Mouse (Mus musculus) stomach, embryonic 15.5 days (tissue): ENCODE measurements around the gene Aifm2. TPM values are rescaled to one million over a fixed set of nuclear protein-coding genes. Genes with fewer than 3 reads are reported as not detected.
A peak's percentile ranks its signal among the peaks of the same experiment; 100 is the strongest.

ENCODE experiments used
- ATAC-seq: fragments of 200-750 bp; cut with Nextera tagmentation; 2 replicates; pipeline ENCODE4 v1.8.0; 2017; ENCODE audit warnings: low read depth, moderate number of reproducible peaks, moderate TSS enrichment; ENCODE audit not compliant: insufficient read depth, low FRiP score
- H3K27ac ChIP-seq: fragments of 300-500 bp; sonication (generic); 2 replicates; pipeline ENCODE4 v1.5.1; 2015; ENCODE audit warnings: mild to moderate bottlenecking, inconsistent platforms
- H3K27me3 ChIP-seq: fragments of 300-500 bp; sonication (generic); replicated peaks from 2 replicates; pipeline ENCODE4 v1.6.1; 2015; ENCODE audit warnings: inconsistent platforms
- H3K36me3 ChIP-seq: fragments of 300-500 bp; sonication (generic); 2 replicates; pipeline ENCODE4 v1.6.1; 2015; ENCODE audit warnings: inconsistent platforms
- H3K4me1 ChIP-seq: fragments of 300-500 bp; sonication (generic); 2 replicates; pipeline ENCODE4 v1.6.1; 2015; ENCODE audit warnings: inconsistent platforms
- H3K4me2 ChIP-seq: fragments of 300-500 bp; sonication (generic); 2 replicates; pipeline ENCODE4 v1.6.1; 2015; ENCODE audit warnings: mild to moderate bottlenecking, inconsistent platforms
- H3K4me3 ChIP-seq: fragments of 300-500 bp; sonication (generic); replicated peaks from 2 replicates; pipeline ENCODE4 v1.5.1; 2015; ENCODE audit warnings: inconsistent platforms
- H3K9ac ChIP-seq: fragments of 300-500 bp; sonication (generic); 2 replicates; pipeline ENCODE4 v1.6.1; 2015; ENCODE audit warnings: inconsistent platforms
- H3K9me3 ChIP-seq: fragments of 300-500 bp; sonication (generic); 2 replicates; pipeline ENCODE4 v1.6.1; 2016; ENCODE audit warnings: inconsistent platforms
- WGBS: fragments of 180-500 bp; shearing (Covaris S2); methylation state at CpG from one replicate; pipeline ENCODE4 v1.1.7; 2015; 5-methylcytosine and 5-hydroxymethylcytosine counted together
- polyA plus RNA-seq: library from polyadenylated mRNA; unstranded; fragments of >200 nt; fragmentation: Nextera tagmentation; extraction: Ambion mirVana; gene quantifications from 2 replicates; pipeline ENCODE4 v1.2.1, GENCODE M21; 2015

Aifm2 gene
- polyA plus RNA-seq, 1 experiment from 2014 or later: 14.8 TPM

DNA sequence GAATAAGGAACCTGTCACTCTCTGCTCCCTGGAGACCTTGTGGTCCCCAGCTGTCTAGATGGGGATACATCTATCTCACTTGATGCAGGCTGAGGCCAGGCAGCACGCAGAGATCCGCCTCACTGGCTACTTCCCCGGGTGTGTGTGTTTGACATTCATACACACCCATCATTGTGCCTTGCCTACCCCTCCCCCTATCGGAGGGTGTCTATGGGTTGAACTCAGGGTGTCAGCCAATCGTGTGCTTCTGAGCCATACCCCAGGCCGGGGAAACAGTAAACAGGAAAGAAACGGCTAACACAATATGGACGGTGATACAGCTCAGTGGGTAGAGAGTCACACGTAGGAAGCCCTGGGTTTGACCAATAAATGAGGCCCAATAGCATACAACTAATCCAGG, 35.0 kb downstream of the Aifm2 start:
- no peak overlapping the region for H3K9ac ChIP-seq
- ATAC-seq: no peak
- H3K4me2 ChIP-seq: no peak overlapping the region
- H3K4me3 ChIP-seq: no peak overlapping the region
- no peaks in the 10 kb centered on the region for H3K9me3 ChIP-seq
- 77% methylated on average over 9 of the region's 9 CpGs for WGBS
- peaks cover 60% of the 10 kb centered on the region for H3K36me3 ChIP-seq
- H3K27me3 ChIP-seq: no peaks in the 10 kb centered on the region
- no peaks in the 10 kb centered on the region for H3K4me1 ChIP-seq
- H3K27ac ChIP-seq: no peak overlapping the region

DNA sequence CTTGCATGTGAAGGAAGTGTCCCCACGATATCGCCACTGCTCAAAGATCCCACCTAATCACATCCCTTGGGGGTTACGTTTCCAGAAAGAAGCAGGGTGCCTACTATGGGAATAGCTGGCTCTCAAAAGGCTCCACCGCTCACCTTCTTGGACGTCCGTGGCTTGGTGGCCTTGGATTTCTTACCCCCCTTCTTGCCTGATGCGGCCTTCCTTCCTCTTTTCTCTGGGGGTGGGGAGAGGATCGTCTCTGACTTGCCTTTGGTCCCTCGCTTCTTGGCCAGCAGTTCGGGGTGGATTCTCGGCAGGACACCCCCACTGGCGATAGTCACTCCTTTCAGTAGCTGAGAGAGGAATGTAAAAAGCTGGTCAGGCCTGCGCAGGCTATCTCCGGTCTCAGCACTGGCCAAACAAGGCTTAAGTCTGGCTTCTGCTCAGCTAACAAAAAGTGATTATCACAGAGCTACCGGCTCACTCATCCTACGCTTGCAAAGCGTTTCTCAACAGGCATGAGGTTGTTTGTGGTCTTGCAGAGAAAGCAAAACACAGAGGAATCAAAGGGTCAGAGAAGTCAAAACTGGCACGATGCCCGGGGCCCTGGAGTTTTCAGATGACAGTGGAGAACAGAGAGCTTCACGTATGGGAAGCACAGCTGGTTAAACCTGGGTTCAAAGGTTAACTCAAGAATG, 36.6 kb downstream of the Aifm2 start:
- Histone ChIP-seq H3K27ac (no peak overlapping the region), H3K9ac (no peak overlapping the region), H3K4me3 (no peak overlapping the region), H3K27me3 (no peaks in the 10 kb centered on the region), H3K4me1 (no peaks in the 10 kb centered on the region), H3K9me3 (no peaks in the 10 kb centered on the region), H3K36me3 (peaks cover 43% of the 10 kb centered on the region), H3K4me2 (no peak overlapping the region)
- 77% methylated on average over 20 of the region's 20 CpGs for WGBS
- no peak for ATAC-seq

DNA sequence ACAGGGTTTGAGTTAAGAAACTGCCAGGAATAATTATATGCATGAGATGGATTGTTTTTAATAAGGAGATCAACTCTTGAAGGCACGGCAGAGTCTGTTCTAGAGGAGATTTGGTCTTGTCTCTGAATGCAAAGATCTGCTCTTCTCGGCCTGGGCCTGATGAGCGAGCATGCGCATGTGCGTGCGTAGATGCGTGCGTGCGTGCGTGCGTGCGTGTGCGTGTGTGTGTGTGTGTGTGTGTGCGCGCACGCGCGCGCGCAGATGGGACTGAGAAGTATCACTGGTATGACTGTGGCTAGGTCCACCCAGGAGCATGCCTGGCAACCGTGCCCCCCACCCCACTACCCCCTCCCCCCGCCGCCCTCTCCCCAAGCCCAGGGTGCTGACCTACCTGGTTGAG, 38.0 kb downstream of the Aifm2 start:
- Histone ChIP-seq H3K27me3 (no peaks in the 10 kb centered on the region), H3K36me3 (peaks cover 34% of the 10 kb centered on the region)
- 97% methylated on average over 23 of the region's 23 CpGs for WGBS

DNA sequence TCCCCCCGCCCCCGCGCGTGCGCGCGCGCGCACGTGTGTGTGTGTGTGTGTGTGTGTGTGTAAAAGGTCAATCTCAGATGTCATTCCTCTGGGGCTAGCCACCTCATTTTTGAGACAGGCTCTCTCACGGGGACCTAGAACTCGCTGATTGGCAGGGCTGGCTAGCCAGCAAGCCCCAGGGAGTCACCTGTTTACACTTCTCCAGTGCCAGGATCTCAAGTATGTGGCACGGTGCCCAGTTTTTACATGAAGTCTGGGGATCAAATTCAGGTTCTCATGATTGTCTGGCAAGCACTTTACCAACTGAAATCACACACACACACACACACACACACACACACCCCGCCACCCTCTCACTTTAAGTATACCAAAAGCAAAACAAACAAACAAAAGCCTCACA, 42.0 kb downstream of the Aifm2 start:
- no peaks in the 10 kb centered on the region for H3K27me3 ChIP-seq
- H3K27ac ChIP-seq: no peak overlapping the region
- 89% methylated on average over 14 of the region's 14 CpGs for WGBS
- no peak overlapping the region for H3K9ac ChIP-seq
- peaks cover 11% of the 10 kb centered on the region for H3K36me3 ChIP-seq
- H3K4me2 ChIP-seq: no peak overlapping the region
- ATAC-seq: peak; percentile 68; the same call in 1 of the 2 replicates
- H3K9me3 ChIP-seq: no peaks in the 10 kb centered on the region
- 0 out of 2 replicates have a peak, but pooled peaks cover 7% of the 10 kb centered on the region for H3K4me1 ChIP-seq
- no peak overlapping the region for H3K4me3 ChIP-seq

More for the DNA sequence above, 38.0 kb downstream of the Aifm2 start:
- H3K4me2 ChIP-seq: no peak overlapping the region
- no peak overlapping the region for H3K9ac ChIP-seq
- no peak overlapping the region for H3K4me3 ChIP-seq
- H3K9me3 ChIP-seq: no peaks in the 10 kb centered on the region
- ATAC-seq: no peak
- no peaks in the 10 kb centered on the region for H3K4me1 ChIP-seq
- no peak overlapping the region for H3K27ac ChIP-seq

DNA sequence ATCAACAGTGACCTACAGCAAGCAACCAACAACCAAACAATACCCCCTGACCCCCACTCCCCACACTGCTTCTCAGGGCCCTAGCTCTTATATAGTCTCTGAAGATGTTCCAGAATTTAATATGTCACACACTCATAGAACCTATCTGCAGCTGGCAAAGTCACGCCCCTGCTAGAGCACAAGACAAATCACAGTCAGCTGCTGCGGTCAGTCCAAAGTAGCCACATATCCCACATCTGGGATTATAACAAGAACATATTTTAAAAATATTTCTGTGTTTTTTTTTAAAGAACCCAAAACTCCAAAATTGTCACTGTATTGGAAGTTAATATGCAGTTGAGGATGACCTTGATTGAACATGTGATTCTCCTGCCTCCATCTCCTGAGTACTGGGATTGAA, 43.8 kb downstream of the Aifm2 start:
- Histone ChIP-seq H3K36me3 (peaks cover 5% of the 10 kb centered on the region; the same call in 1 of the 2 replicates), H3K27me3 (no peaks in the 10 kb centered on the region), H3K9me3 (no peaks in the 10 kb centered on the region), H3K4me3 (no peak overlapping the region), H3K9ac (no peak overlapping the region), H3K27ac (no peak overlapping the region), H3K4me2 (no peak overlapping the region), H3K4me1 (0 out of 2 replicates have a peak, but pooled peaks cover 7% of the 10 kb centered on the region)
- WGBS: 89% methylated on average over 2 of the region's 2 CpGs
- ATAC-seq: no peak

DNA sequence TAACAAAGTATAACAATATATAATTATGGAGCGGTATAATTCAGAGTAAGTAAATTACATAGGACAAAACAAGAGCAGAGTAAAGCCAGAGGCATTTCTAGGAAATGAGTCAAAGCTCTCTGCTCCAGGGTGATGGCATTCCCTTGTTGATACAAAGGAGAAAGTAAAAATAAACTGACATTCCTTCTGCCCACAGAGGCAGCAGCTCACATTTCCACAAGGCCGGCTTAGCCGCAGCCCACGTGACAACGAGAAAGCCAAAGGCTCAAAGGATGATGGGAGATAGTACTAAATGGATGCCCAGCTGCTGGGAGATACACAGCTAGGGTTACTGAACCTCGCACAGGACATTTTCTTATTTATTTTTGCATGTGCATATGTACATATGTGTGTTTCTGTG, 44.8 kb downstream of the Aifm2 start:
- Histone ChIP-seq H3K27ac (peak overlapping the region; percentile 68; the same call in 1 of the 2 replicates), H3K4me3 (no peak overlapping the region), H3K27me3 (no peaks in the 10 kb centered on the region), H3K4me1 (0 out of 2 replicates have a peak, but pooled peaks cover 9% of the 10 kb centered on the region), H3K9ac (no peak overlapping the region), H3K4me2 (no peak overlapping the region), H3K9me3 (no peaks in the 10 kb centered on the region), H3K36me3 (0 out of 2 replicates have a peak, but pooled peaks cover under 1% of the 10 kb centered on the region)
- ATAC-seq: no peak
- WGBS: 19% methylated on average over 6 of the region's 6 CpGs

DNA sequence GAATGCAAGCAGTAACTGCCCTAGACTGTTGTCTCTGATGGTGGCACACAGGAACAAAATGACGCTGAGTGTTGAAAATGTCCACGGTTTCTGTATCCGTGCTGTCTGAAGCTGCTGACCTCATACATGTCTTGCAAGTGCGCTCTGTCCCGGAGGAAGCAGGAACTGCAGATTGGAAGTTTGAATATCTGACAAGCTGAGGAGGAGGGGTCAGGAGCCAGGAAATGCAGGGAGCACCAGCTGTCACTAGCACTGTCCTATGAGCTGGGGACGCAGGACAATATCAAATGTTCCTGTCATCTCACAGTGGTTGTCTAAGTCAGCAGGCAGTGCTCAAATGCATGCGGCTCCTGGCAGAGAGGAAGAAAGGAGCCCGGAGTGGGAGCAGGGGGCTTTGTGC, 49.6 kb downstream of the Aifm2 start:
- 0 out of 2 replicates have a peak, but pooled peaks cover 2% of the 10 kb centered on the region for H3K36me3 ChIP-seq
- no peaks in the 10 kb centered on the region for H3K9me3 ChIP-seq
- no peak overlapping the region for H3K4me2 ChIP-seq
- no peak overlapping the region for H3K4me3 ChIP-seq
- no peak overlapping the region for H3K9ac ChIP-seq
- H3K27me3 ChIP-seq: no peaks in the 10 kb centered on the region
- H3K27ac ChIP-seq: no peak overlapping the region
- peak; percentile 31; the same call in 1 of the 2 replicates for ATAC-seq
- 63% methylated on average over 8 of the region's 8 CpGs for WGBS
- peaks cover 22% of the 10 kb centered on the region; the same call in 1 of the 2 replicates for H3K4me1 ChIP-seq

DNA sequence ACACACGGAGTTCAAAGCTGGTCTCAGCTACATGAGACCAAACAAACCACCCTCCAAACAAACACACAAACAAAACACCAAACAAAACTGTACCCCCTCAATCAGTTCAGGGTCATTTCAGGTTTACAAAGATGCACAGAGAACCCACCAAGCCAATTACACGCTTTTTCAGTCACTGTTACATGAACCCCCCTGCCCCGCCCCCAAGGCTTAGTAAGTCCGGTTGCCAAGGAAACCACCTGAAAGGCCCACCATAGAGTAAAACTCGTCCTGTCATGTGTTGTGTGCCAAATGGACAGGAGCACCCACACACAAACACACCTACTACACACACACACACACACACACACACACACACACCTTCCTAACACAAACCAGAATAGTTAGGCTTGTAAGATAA, 50.5 kb downstream of the Aifm2 start:
- H3K36me3 ChIP-seq: 0 out of 2 replicates have a peak, but pooled peaks cover 7% of the 10 kb centered on the region
- no peak for ATAC-seq
- no peak overlapping the region for H3K9ac ChIP-seq

DNA sequence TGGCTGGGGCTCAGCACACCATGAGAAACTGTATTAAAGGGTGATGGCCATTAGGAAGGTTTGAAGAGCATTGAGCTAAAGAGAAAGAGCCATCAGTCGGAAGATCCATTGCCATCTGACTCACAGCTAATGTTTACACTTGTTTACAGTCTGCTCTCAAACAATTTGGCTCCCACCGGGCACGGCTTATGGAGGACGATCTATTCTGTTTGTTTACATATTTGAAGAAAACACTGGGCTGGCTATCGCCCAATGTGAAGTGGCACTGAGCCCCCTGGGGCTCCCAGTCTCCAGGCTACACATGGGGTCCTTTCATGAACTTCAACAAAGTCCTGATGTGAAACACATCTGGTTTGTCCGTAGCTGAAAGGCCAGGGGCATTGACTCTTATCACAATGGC, 51.7 kb downstream of the Aifm2 start:
- no peak overlapping the region for H3K27ac ChIP-seq

More for the DNA sequence above, 50.5 kb downstream of the Aifm2 start:
- H3K27ac ChIP-seq: no peak overlapping the region
- H3K4me3 ChIP-seq: no peak overlapping the region
- H3K4me1 ChIP-seq: peaks cover 19% of the 10 kb centered on the region; the same call in 1 of the 2 replicates
- no peaks in the 10 kb centered on the region for H3K9me3 ChIP-seq
- no peaks in the 10 kb centered on the region for H3K27me3 ChIP-seq
- H3K4me2 ChIP-seq: no peak overlapping the region
- WGBS: 66% methylated on average over 5 of the region's 5 CpGs

DNA sequence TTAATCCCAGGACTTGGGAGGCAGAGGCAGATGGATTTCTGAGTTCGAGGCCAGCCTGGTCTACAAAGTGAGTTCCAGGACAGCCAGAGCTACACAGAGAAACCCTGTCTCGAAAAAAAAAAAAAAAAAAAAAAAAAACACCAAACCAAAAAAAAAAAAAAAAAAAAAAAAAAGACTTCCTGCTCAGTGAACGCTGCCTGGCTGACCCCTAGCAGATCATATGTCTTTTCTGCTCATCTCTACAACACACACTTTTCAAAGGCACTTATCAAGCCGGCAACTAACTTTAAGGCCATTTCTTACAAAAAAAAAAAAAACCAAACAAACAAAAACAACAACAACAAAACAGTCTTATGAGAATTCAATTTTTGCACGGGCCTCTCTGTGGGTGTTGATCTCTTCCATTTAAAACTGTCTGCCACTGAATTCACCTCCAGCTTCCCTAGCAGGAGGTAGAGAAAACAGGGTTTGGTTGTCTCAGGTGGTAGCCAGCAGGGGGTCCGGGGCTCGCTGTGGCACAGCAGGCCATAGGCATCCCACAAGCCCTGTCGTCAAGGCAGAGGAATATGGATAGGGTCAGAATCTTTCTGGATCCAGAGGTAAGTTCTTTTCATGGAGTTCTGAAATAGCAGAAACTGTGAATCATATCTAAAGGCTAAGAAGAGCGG, 66.5 kb downstream of the Aifm2 start:
- Histone ChIP-seq H3K4me2 (peak overlapping the region; percentile 80), H3K4me3 (0 out of 2 replicates have a peak overlapping the region, but pooled peaks have one; percentile 82), H3K27me3 (no peaks in the 10 kb centered on the region), H3K36me3 (no peaks in the 10 kb centered on the region), H3K9ac (no peak overlapping the region), H3K4me1 (peaks cover 19% of the 10 kb centered on the region; the same call in 1 of the 2 replicates), H3K27ac (no peak overlapping the region), H3K9me3 (no peaks in the 10 kb centered on the region)
- ATAC-seq: no peak
- 28% methylated on average over 9 of the region's 9 CpGs for WGBS

More for the DNA sequence above, 51.7 kb downstream of the Aifm2 start:
- 19% methylated on average over 6 of the region's 6 CpGs for WGBS
- H3K4me2 ChIP-seq: no peak overlapping the region
- no peaks in the 10 kb centered on the region for H3K27me3 ChIP-seq
- no peak for ATAC-seq
- 0 out of 2 replicates have a peak, but pooled peaks cover 7% of the 10 kb centered on the region for H3K36me3 ChIP-seq
- H3K9ac ChIP-seq: no peak overlapping the region
- no peaks in the 10 kb centered on the region for H3K9me3 ChIP-seq
- peaks cover 19% of the 10 kb centered on the region; the same call in 1 of the 2 replicates for H3K4me1 ChIP-seq
- H3K4me3 ChIP-seq: no peak overlapping the region

DNA sequence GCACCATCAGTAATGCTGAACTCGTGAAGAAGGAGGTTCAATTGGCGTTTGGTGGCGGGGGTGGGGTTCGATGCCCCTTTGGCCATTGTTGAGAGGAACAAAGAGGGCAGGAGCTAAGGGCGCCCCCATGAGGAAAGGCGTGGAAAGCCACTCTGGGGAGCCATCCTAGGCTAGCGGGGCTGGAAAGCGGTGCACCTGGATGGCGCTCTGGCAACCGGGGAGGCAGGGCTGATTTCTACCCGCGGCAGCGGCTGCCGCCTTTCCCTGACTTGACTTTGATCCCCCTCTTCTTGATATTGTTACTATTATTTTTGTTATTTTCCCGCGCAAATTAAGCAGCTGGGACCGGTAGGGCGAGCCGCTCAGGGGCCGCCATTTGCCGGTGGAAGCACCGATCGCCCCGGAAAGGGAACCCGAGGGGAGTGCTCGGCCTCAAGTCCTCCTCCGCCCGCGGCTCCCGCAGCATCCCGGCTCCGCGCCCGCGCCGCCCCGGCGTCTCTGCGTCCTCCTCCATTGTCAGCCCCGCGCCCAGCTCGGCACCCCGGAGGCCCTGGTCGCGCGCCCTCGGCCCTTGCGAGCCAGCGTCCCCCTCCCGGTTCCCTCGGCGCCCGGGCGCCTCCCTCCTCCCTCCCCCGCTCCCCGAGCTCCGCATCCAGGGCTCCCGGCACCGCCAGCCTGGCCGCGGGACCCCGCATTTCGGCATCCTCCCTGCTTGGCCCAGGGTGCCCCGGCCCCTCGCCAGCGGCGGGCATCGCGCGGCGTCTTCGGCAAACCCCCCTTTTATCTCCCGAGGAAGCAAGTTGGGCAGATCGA, 67.9 kb downstream of the Aifm2 start:
- WGBS: under 1% methylated on average over 69 of the region's 74 CpGs
- H3K4me1 ChIP-seq: peaks cover 19% of the 10 kb centered on the region; the same call in 1 of the 2 replicates
- ATAC-seq: peak; percentile 45; the same call in 1 of the 2 replicates

More for the DNA sequence above, 67.9 kb downstream of the Aifm2 start:
- peak overlapping the region; percentile 86 for H3K9ac ChIP-seq
- peak overlapping the region; percentile 80 for H3K4me2 ChIP-seq
- peak overlapping the region; percentile 82 for H3K4me3 ChIP-seq
- no peaks in the 10 kb centered on the region for H3K36me3 ChIP-seq
- H3K9me3 ChIP-seq: no peaks in the 10 kb centered on the region
- H3K27me3 ChIP-seq: no peaks in the 10 kb centered on the region
- H3K27ac ChIP-seq: peak overlapping the region; percentile 95
